Mouse (Mus musculus) embryonic facial prominence, embryonic 13.5 days (tissue): ENCODE measurements around the gene Thpo. TPM values are rescaled to one million over a fixed set of nuclear protein-coding genes. Genes with fewer than 3 reads are reported as not detected.
A peak's percentile ranks its signal among the peaks of the same experiment; 100 is the strongest.

Experiments
- ATAC-seq: fragments of 200-750 bp; cut with Nextera tagmentation; 2 replicates; pipeline ENCODE4 v1.8.0; 2017; ENCODE audit warnings: low read depth; ENCODE audit not compliant: insufficient number of reproducible peaks, insufficient read depth, low FRiP score, low TSS enrichment
- H3K27ac ChIP-seq: fragments of 300-500 bp; sonication (generic); 2 replicates; pipeline ENCODE4 v1.5.1; 2015; ENCODE audit warnings: moderate library complexity, mild to moderate bottlenecking, inconsistent platforms
- H3K27me3 ChIP-seq: fragments of 300-500 bp; sonication (generic); 2 replicates; pipeline ENCODE4 v1.6.1; 2015; ENCODE audit warnings: mild to moderate bottlenecking, inconsistent platforms
- H3K36me3 ChIP-seq: fragments of 300-500 bp; sonication (generic); 2 replicates; pipeline ENCODE4 v1.6.1; 2015; ENCODE audit warnings: mild to moderate bottlenecking, inconsistent platforms
- H3K4me1 ChIP-seq: fragments of 300-500 bp; sonication (generic); 2 replicates; pipeline ENCODE4 v1.6.1; 2015; ENCODE audit warnings: inconsistent platforms
- H3K4me2 ChIP-seq: fragments of 300-500 bp; sonication (generic); 2 replicates; pipeline ENCODE4 v1.6.1; 2015; ENCODE audit warnings: moderate library complexity, mild to moderate bottlenecking, inconsistent platforms
- H3K4me3 ChIP-seq: fragments of 300-500 bp; sonication (generic); 2 replicates; pipeline ENCODE4 v1.5.1; 2015; ENCODE audit warnings: mild to moderate bottlenecking, inconsistent platforms
- H3K9ac ChIP-seq: fragments of 300-500 bp; sonication (generic); 2 replicates; pipeline ENCODE4 v1.6.1; 2015; ENCODE audit warnings: mild to moderate bottlenecking, inconsistent platforms
- H3K9me3 ChIP-seq: fragments of 300-500 bp; sonication (generic); 2 replicates; pipeline ENCODE4 v1.6.1; 2016; ENCODE audit warnings: inconsistent platforms
- WGBS: fragments of 180-500 bp; shearing (Covaris S2); methylation state at CpG from one replicate; pipeline ENCODE4 v1.1.7; 2015; ENCODE audit warnings: mixed read lengths; 5-methylcytosine and 5-hydroxymethylcytosine counted together
- polyA plus RNA-seq: library from polyadenylated mRNA; unstranded; fragments of >200 nt; fragmentation: Nextera tagmentation; extraction: Ambion mirVana; gene quantifications from 2 replicates; pipeline ENCODE4 v1.2.1, GENCODE M21; 2015

Gene Thpo
- polyA plus RNA-seq, 1 experiment from 2014 or later: 1.00 TPM

GRCm38 (mm10) chr16:20701729-20702521 is 32.4 kb downstream of the Thpo start:
- Histone ChIP-seq H3K27me3 (no peaks in the 10 kb centered on the region), H3K27ac (peak overlapping the region; percentile 81), H3K36me3 (peaks cover 44% of the 10 kb centered on the region), H3K4me1 (peaks cover 17% of the 10 kb centered on the region), H3K9me3 (no peaks in the 10 kb centered on the region), H3K4me2 (peak overlapping the region; percentile 36), H3K4me3 (no peak overlapping the region), H3K9ac (peak overlapping the region; percentile 52)
- WGBS: 9% methylated on average over 12 of the region's 12 CpGs
- peak; percentile 62; the same call in 1 of the 2 replicates for ATAC-seq

- Histone ChIP-seq H3K4me2 (0 out of 2 replicates have a peak overlapping the region, but pooled peaks have one; percentile 36), H3K9me3 (no peaks in the 10 kb centered on the region), H3K36me3 (peaks cover 38% of the 10 kb centered on the region), H3K27ac (peak overlapping the region; percentile 81), H3K4me3 (no peak overlapping the region), H3K27me3 (peaks cover under 1% of the 10 kb centered on the region; the same call in 1 of the 2 replicates), H3K9ac (peak overlapping the region; percentile 52), H3K4me1 (peaks cover 19% of the 10 kb centered on the region)
- ATAC-seq: peak; percentile 28; the same call in 1 of the 2 replicates
- 55% methylated on average over 7 of the region's 7 CpGs for WGBS
These were observed 33.0 kb downstream of the Thpo start for GRCm38 (mm10) chr16:20701316-20701715.

GRCm38 (mm10) chr16:20700036-20700435 is 34.3 kb downstream of the Thpo start:
- Histone ChIP-seq H3K27ac (no peak overlapping the region), H3K36me3 (peaks cover 26% of the 10 kb centered on the region), H3K4me2 (no peak overlapping the region), H3K27me3 (peaks cover 6% of the 10 kb centered on the region; the same call in 1 of the 2 replicates), H3K4me3 (no peak overlapping the region), H3K9me3 (no peaks in the 10 kb centered on the region), H3K4me1 (peaks cover 27% of the 10 kb centered on the region), H3K9ac (0 out of 2 replicates have a peak overlapping the region, but pooled peaks have one; percentile 17)
- 37% methylated on average over 5 of the region's 5 CpGs for WGBS
- no peak for ATAC-seq

- Histone ChIP-seq H3K36me3 (peaks cover 24% of the 10 kb centered on the region), H3K27ac (no peak overlapping the region), H3K4me2 (no peak overlapping the region), H3K27me3 (peaks cover 6% of the 10 kb centered on the region; the same call in 1 of the 2 replicates), H3K9ac (no peak overlapping the region), H3K4me1 (peaks cover 31% of the 10 kb centered on the region), H3K9me3 (no peaks in the 10 kb centered on the region), H3K4me3 (no peak overlapping the region)
- ATAC-seq: no peak
- 77% methylated on average over 5 of the region's 5 CpGs for WGBS
These were observed 35.0 kb downstream of the Thpo start for GRCm38 (mm10) chr16:20699266-20699665.

- H3K4me2 ChIP-seq: peak overlapping the region; percentile 77
- peak; percentile 56 for ATAC-seq
- H3K4me1 ChIP-seq: peaks cover 29% of the 10 kb centered on the region
- peak overlapping the region; percentile 43 for H3K4me3 ChIP-seq
- no peaks in the 10 kb centered on the region for H3K9me3 ChIP-seq
- peak overlapping the region; percentile 71 for H3K9ac ChIP-seq
- 2% methylated on average over 46 of the region's 46 CpGs for WGBS
- H3K27me3 ChIP-seq: peaks cover 6% of the 10 kb centered on the region; the same call in 1 of the 2 replicates
- no peak overlapping the region for H3K27ac ChIP-seq
- H3K36me3 ChIP-seq: peaks cover 25% of the 10 kb centered on the region
These were observed 38.5 kb downstream of the Thpo start for GRCm38 (mm10) chr16:20695622-20696323.

- Histone ChIP-seq H3K9ac (no peak overlapping the region), H3K4me3 (no peak overlapping the region), H3K36me3 (peaks cover 31% of the 10 kb centered on the region), H3K4me2 (peak overlapping the region; percentile 77; the same call in 1 of the 2 replicates), H3K9me3 (no peaks in the 10 kb centered on the region), H3K4me1 (peaks cover 29% of the 10 kb centered on the region), H3K27me3 (peaks cover 6% of the 10 kb centered on the region; the same call in 1 of the 2 replicates), H3K27ac (no peak overlapping the region)
- 70% methylated on average over 8 of the region's 8 CpGs for WGBS
- ATAC-seq: no peak
These were observed 39.5 kb downstream of the Thpo start for GRCm38 (mm10) chr16:20694781-20695180.

- peaks cover 39% of the 10 kb centered on the region for H3K36me3 ChIP-seq
- under 1% methylated on average over 35 of the region's 37 CpGs for WGBS
- peaks cover 6% of the 10 kb centered on the region; the same call in 1 of the 2 replicates for H3K27me3 ChIP-seq
These were observed 41.1 kb downstream of the Thpo start, which contains the start of gene Fam131a for GRCm38 (mm10) chr16:20693111-20693701. Gene Fam131a (plus strand): TSS chr16:20693241.

GRCm38 (mm10) chr16:20692241-20692965 is 41.9 kb downstream of the Thpo start:
- H3K4me3 ChIP-seq: peak overlapping the region; percentile 63
- no peaks in the 10 kb centered on the region for H3K9me3 ChIP-seq
- WGBS: 44% methylated on average over 16 of the region's 16 CpGs
- peaks cover 6% of the 10 kb centered on the region; the same call in 1 of the 2 replicates for H3K27me3 ChIP-seq
- H3K9ac ChIP-seq: 0 out of 2 replicates have a peak overlapping the region, but pooled peaks have one; percentile 0
- H3K27ac ChIP-seq: no peak overlapping the region
- H3K36me3 ChIP-seq: peaks cover 47% of the 10 kb centered on the region
- ATAC-seq: no peak
- peaks cover 29% of the 10 kb centered on the region for H3K4me1 ChIP-seq
- H3K4me2 ChIP-seq: peak overlapping the region; percentile 83

More at GRCm38 (mm10) chr16:20693111-20693701, 41.1 kb downstream of the Thpo start, which contains the start of gene Fam131a:
- H3K9ac ChIP-seq: peak within 1 kb of the TSS; percentile 75
- peaks cover 29% of the 10 kb centered on the region for H3K4me1 ChIP-seq
- H3K4me2 ChIP-seq: peak within 1 kb of the TSS; percentile 83
- peak within 1 kb of the TSS; percentile 87 for H3K27ac ChIP-seq
- peak within 1 kb of the TSS; percentile 63 for H3K4me3 ChIP-seq
- ATAC-seq: peak; percentile 86
- no peaks in the 10 kb centered on the region for H3K9me3 ChIP-seq

GRCm38 (mm10) chr16:20691617-20692016 is 42.7 kb downstream of the Thpo start:
- no peak for ATAC-seq
- Histone ChIP-seq H3K9ac (no peak overlapping the region), H3K4me2 (no peak overlapping the region), H3K4me3 (no peak overlapping the region), H3K27me3 (peaks cover 6% of the 10 kb centered on the region; the same call in 1 of the 2 replicates), H3K27ac (no peak overlapping the region), H3K4me1 (peaks cover 29% of the 10 kb centered on the region), H3K36me3 (peaks cover 55% of the 10 kb centered on the region), H3K9me3 (no peaks in the 10 kb centered on the region)
- 60% methylated on average over 1 of the region's 1 CpGs for WGBS

- Histone ChIP-seq H3K4me3 (no peak overlapping the region), H3K27me3 (peaks cover under 1% of the 10 kb centered on the region; the same call in 1 of the 2 replicates), H3K4me1 (peaks cover 22% of the 10 kb centered on the region), H3K27ac (no peak overlapping the region), H3K9ac (no peak overlapping the region), H3K9me3 (no peaks in the 10 kb centered on the region), H3K36me3 (peaks cover 64% of the 10 kb centered on the region), H3K4me2 (no peak overlapping the region)
- ATAC-seq: no peak
- WGBS: 86% methylated on average over 3 of the region's 3 CpGs
These were observed 43.5 kb downstream of the Thpo start for GRCm38 (mm10) chr16:20690774-20691173.
